Mouse (Mus musculus) C2C12 (cell line): ENCODE results near the gene Kcnj11.

Source experiments
- CEBPB ChIP-seq: IDR thresholded peaks from one replicate; pipeline ENCODE4 v1.6.1; 2011; ENCODE audit warnings: low read depth, mild to moderate bottlenecking, control low read depth, moderate library complexity
- CTCF ChIP-seq: IDR thresholded peaks from one replicate; pipeline ENCODE4 v1.5.1; 2011; ENCODE audit not compliant: control insufficient read depth, insufficient read depth, insufficient read length
- FOSL1 ChIP-seq: IDR thresholded peaks from one replicate; pipeline ENCODE4 v1.8.0; 2011; ENCODE audit warnings: mild to moderate bottlenecking, low read length; ENCODE audit not compliant: poor library complexity, insufficient read depth, severe bottlenecking
- MAX ChIP-seq: IDR thresholded peaks from one replicate; pipeline ENCODE4 v1.6.1; 2011; ENCODE audit warnings: mild to moderate bottlenecking, control low read depth
- MYOD1 ChIP-seq: IDR thresholded peaks from one replicate; pipeline ENCODE4 v1.6.1; 2011; ENCODE audit warnings: low read depth; ENCODE audit not compliant: control insufficient read depth, insufficient read length
- USF1 ChIP-seq: IDR thresholded peaks from one replicate; pipeline ENCODE4 v1.6.1; 2011; ENCODE audit warnings: low read depth, mild to moderate bottlenecking, control low read depth, moderate library complexity

- TF ChIP-seq CTCF (no peak), MAX (no peak), MYOD1 (no peak), CEBPB (no peak), USF1 (no peak), FOSL1 (no peak)
These were observed 1.7 kb downstream of the Kcnj11 start for GRCm38 (mm10) chr7:46098919-46099286.
